Mouse (Mus musculus) E14TG2a.4 (cell line): ENCODE data around the gene Slc16a2.

ENCODE experiments used
- H3K27me3 ChIP-seq: 2 replicates; pipeline ENCODE4 v1.6.1; 2014; ENCODE audit warnings: low read length, control low read depth; ENCODE audit not compliant: insufficient read depth
- H3K36me3 ChIP-seq: 2 replicates; pipeline ENCODE4 v1.6.1; 2014; ENCODE audit warnings: low read length, control low read depth; ENCODE audit not compliant: insufficient read depth
- H3K4me1 ChIP-seq: replicated peaks from 2 replicates; pipeline ENCODE4 v1.6.1; 2014; ENCODE audit warnings: low read depth, low read length, control low read depth
- H3K4me3 ChIP-seq: replicated peaks from 2 replicates; pipeline ENCODE4 v1.5.1; 2014; ENCODE audit warnings: mild to moderate bottlenecking, low read length
- H3K9me3 ChIP-seq: 2 replicates; pipeline ENCODE4 v1.6.1; 2014; ENCODE audit warnings: low read length, control low read depth
- CTCF ChIP-seq: conservative IDR thresholded peaks from 2 replicates; pipeline ENCODE4 v1.5.1; 2014; ENCODE audit warnings: low read length
- NANOG ChIP-seq: IDR thresholded peaks from 2 replicates; pipeline ENCODE4 v1.6.1; 2014; ENCODE audit warnings: borderline replicate concordance, low read length, mixed read lengths
- POU5F1 ChIP-seq: IDR thresholded peaks from 2 replicates; pipeline ENCODE4 v1.6.1; 2014; ENCODE audit warnings: low read length, borderline replicate concordance

Slc16a2 gene

DNA sequence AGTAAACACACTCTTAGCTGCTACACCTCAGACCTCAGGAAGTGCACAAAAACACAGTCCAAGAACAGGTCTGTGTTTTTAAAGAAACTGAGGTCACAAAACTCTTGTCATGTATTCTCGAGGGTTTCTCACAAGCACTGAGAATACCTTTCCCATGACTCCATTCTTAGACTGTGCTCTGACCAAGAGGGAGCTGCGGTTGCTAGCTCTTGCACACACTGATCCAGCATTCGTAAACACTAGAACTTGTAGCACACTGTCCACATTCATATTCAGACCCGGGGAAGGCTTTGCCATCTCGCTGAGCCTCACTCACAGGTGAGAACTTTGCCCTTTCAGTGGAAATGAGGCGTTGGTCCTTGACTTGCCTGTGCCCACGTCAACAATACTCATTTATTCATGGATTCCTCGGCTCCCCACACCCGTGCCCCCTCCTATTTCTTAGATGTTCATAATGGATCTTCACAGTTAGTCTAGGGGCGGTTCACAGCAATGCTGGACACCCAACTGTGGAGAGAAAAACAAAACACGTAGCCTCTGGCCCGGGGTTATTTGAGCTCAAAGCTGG, 102.1 kb downstream of the Slc16a2 start:
- TF ChIP-seq NANOG: no peak
- TF ChIP-seq CTCF: no peak
- no peak for TF ChIP-seq POU5F1
- Histone ChIP-seq H3K4me1 (no peaks in the 10 kb centered on the region), H3K9me3 (no peaks in the 10 kb centered on the region), H3K36me3 (no peaks in the 10 kb centered on the region), H3K4me3 (no peak overlapping the region), H3K27me3 (no peaks in the 10 kb centered on the region)

DNA sequence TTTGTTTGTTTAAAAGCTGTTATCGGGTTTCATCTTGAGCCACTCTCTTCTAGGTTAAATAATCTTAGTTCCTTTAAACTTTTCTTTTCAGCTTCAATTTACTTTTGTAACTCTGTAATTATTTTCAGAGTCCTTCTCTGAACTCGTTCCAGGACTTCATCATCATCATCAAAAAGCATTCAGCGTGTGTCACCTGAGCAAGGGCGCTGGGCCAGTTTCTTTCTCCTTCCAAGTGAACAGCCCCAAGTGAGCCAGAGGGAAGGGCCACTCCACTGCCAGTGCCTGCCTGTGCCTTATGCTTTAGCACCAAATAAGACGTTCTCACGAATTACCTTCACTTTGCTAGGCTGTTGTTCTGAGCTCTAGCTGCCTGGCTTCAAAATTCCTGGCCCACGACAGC, 108.9 kb downstream of the Slc16a2 start:
- no peak for TF ChIP-seq NANOG
- no peak for TF ChIP-seq CTCF
- TF ChIP-seq POU5F1: no peak
- no peaks in the 10 kb centered on the region for H3K4me1 ChIP-seq
- H3K36me3 ChIP-seq: no peaks in the 10 kb centered on the region
- no peaks in the 10 kb centered on the region; the same call in 1 of the 2 replicates for H3K27me3 ChIP-seq
- no peak overlapping the region for H3K4me3 ChIP-seq
- H3K9me3 ChIP-seq: no peaks in the 10 kb centered on the region

DNA sequence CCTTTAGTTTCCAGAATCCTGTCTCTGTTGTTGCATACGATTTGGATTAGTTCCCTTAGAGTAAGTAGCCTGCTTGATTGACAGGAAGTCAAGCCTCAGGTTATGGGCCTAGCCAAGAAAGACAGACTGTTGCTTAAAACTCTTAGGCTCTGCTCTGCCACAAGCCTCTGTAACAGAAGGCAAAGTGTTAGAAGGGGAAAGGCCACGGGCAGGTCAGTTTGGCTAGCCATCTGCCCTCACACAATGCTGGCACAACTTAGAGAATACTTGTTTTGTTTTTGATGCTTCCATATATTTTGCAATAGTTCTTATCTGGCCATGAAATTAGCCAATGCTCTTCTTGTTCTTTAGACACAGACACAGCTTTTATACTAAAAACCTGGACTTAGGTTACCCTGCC, 112.1 kb downstream of the Slc16a2 start:
- H3K27me3 ChIP-seq: no peaks in the 10 kb centered on the region; the same call in 1 of the 2 replicates
- H3K36me3 ChIP-seq: no peaks in the 10 kb centered on the region
- TF ChIP-seq CTCF: no peak
- no peak for TF ChIP-seq NANOG
- no peaks in the 10 kb centered on the region for H3K9me3 ChIP-seq
- no peaks in the 10 kb centered on the region for H3K4me1 ChIP-seq
- no peak overlapping the region for H3K4me3 ChIP-seq

DNA sequence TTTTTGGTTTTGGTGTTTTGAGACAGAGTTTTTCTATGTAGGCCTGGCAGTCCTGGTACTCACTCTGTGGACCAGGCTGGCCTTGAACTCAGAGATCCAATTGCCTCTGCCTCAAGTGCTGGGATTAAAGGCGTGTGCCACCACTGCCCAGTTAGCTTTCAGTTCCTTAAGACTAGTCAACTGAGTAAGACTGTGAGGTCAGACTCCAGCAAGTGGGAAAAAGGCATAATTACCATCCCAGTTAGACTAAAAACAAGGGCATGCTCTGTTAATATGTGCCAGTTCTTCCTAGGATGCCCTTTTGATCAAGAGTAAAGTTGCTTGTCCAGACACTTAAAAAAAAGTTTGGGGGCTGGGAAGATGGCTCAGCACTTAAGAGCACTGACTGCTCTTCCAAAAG, 113.2 kb downstream of the Slc16a2 start:
- Histone ChIP-seq H3K4me1 (no peaks in the 10 kb centered on the region), H3K4me3 (no peak overlapping the region), H3K9me3 (no peaks in the 10 kb centered on the region), H3K27me3 (peaks cover 2% of the 10 kb centered on the region; the same call in 1 of the 2 replicates), H3K36me3 (no peaks in the 10 kb centered on the region)
- TF ChIP-seq POU5F1: no peak
- TF ChIP-seq CTCF: no peak
- TF ChIP-seq NANOG: no peak

DNA sequence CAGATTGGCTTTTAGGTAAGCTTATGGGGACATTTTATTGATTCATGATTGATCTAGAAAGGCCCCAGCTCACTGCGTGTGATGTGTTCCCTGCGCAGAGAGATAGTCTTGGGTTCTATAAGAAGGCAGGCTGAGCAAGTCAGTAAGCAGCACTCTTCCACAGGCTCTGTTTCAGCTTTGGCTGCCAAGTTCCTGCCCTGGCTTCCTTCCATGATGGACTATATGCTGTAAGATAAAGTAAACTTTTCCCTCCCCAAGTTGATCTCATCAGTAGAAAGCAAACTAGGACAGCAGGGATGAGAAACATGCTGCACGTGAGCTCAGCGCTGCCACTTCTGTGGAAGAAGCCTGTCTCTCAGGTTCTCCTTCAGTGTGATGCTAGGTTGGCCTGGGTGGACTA, 117.2 kb downstream of the Slc16a2 start:
- TF ChIP-seq NANOG (no peak), CTCF (no peak), POU5F1 (no peak)
- Histone ChIP-seq H3K4me1 (no peaks in the 10 kb centered on the region), H3K4me3 (no peak overlapping the region)

DNA sequence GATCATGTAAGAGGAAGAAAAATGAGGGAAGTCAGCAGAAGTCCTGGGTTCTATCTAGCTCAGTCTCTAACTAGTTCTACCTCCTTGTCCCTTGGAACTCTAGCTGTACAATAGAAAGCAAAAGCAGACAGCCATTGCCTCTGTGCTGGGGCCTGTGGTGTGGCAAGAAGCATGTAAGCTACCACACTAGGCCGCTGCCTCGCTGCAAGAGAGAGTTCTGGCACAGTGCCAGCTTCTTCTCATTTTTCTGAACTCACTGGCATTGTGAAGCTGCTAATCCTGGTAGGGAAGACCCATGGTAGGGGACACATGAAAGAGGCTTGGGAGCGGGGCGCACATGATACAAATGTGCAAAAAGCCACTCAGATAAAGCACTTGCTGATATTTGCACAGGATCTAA, 117.8 kb downstream of the Slc16a2 start:
- H3K4me3 ChIP-seq: no peak overlapping the region
- no peak for TF ChIP-seq POU5F1
- TF ChIP-seq NANOG: no peak
- no peak for TF ChIP-seq CTCF
- H3K27me3 ChIP-seq: peaks cover 24% of the 10 kb centered on the region

More for the DNA sequence above, 117.2 kb downstream of the Slc16a2 start:
- no peaks in the 10 kb centered on the region for H3K9me3 ChIP-seq
- no peaks in the 10 kb centered on the region for H3K36me3 ChIP-seq
- peaks cover 19% of the 10 kb centered on the region for H3K27me3 ChIP-seq

DNA sequence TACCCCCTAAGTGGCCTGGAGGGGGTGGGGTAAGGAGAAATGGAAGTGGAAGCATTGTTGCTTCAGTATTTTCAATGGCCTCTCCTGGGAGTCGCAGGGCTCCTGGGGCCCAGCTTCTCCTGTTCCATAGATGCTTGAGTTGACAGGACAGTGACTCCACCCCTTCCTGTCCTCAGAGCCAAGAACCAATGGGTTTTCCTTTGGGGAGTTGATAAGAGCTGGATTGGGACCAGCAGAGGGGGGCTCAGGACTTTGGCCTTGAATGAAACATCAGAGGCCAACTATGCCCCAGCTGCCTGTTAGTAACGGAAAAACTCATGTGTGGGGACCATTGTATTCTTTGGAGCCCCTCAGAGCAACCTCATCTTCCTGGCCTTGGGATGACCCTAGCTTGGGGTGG, 124.0 kb downstream of the Slc16a2 start:
- TF ChIP-seq CTCF: no peak
- no peak for TF ChIP-seq NANOG
- no peak overlapping the region for H3K4me3 ChIP-seq
- H3K27me3 ChIP-seq: peaks cover 73% of the 10 kb centered on the region
- H3K9me3 ChIP-seq: no peaks in the 10 kb centered on the region
- H3K4me1 ChIP-seq: peaks cover 6% of the 10 kb centered on the region; the same call in 1 of the 2 replicates
- H3K36me3 ChIP-seq: no peaks in the 10 kb centered on the region

More for the DNA sequence above, 117.8 kb downstream of the Slc16a2 start:
- Histone ChIP-seq H3K36me3 (no peaks in the 10 kb centered on the region), H3K9me3 (no peaks in the 10 kb centered on the region), H3K4me1 (no peaks in the 10 kb centered on the region)

DNA sequence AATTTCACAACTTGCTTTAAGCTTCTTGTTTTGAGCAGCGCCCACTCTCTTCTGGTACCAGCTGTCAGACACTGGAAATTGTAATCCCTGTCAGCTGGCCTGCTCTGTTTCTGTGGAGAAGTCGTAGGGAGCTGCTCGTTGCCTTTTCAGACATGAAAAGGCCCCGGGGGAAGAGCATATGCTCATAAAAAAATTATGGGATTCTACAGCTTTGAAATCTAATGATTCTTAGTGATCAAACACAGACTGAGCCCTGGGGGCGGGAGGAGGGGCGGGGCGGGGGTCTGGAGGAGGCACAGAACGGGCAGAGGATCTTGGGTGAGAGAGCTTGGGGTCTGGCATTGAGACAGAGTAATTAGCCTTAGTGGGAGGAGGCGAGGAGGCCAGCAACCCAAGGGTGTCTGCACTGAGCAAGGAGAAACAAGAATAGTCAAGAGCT, 125.7 kb downstream of the Slc16a2 start:
- Histone ChIP-seq H3K4me1 (peaks cover 6% of the 10 kb centered on the region; the same call in 1 of the 2 replicates), H3K36me3 (no peaks in the 10 kb centered on the region), H3K4me3 (no peak overlapping the region), H3K9me3 (peaks cover 7% of the 10 kb centered on the region), H3K27me3 (peaks cover 81% of the 10 kb centered on the region)
- TF ChIP-seq CTCF: no peak
- TF ChIP-seq NANOG: no peak
- TF ChIP-seq POU5F1: no peak

DNA sequence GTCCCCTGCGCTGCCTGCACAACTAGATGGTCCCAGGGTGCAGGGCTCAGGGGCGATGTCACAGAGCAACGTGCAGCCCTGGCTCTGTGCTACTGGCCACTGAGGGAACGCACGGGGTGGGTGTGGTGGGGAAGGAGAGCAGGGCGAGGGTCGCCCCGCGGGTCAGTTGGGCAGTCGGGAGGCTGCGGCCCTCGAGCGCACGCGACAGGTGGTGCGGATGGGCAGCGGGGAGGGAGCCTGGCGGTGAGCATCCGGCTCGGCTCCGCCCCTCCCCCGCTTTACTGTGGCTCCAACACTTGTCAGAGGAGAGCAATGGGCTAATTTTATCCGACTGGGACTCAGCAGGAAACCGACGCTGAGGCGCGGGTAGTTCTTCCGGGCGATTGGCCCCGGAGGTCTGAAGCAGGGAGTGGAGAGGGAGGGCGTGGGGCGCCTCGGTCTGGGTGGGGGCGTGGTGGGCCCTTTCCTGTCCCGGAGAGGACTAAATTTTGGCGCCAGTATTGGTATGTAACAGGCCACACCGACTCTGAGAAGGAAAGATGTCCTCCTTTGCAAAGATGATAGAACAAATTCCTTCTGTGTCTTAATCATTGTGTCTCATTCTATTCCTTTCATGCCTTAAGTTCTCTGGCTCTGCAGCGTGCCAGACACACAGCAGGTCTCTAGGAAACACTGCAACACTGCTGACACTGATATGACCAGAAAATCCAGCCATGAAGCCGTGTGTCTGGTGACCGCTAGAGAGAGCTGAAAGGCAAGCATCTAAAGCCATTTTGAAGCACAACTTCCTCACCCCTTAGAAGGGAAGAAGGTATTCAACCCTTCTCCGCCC, 126.4 kb downstream of the Slc16a2 start:
- no peaks in the 10 kb centered on the region for H3K36me3 ChIP-seq
- H3K9me3 ChIP-seq: peaks cover 7% of the 10 kb centered on the region
- peak overlapping the region; percentile 67 for H3K4me3 ChIP-seq
- H3K27me3 ChIP-seq: peaks cover 76% of the 10 kb centered on the region
- H3K4me1 ChIP-seq: peaks cover 6% of the 10 kb centered on the region; the same call in 1 of the 2 replicates
- TF ChIP-seq POU5F1 (no peak), CTCF (no peak), NANOG (no peak)
